Mouse (Mus musculus) retina, postnatal 1 day (tissue): ENCODE results near the gene B4galt4.

Experiments used
- DNase-seq: peaks from one replicate; pipeline ENCODE4 v3.0.0-alpha.2; 2012

The B4galt4 gene

GRCm38 (mm10) chr16:38742113-38742658, at the start of gene B4galt4:
Gene B4galt4, plus strand, starts transcription at chr16:38742264.
- peak; percentile 88 for DNase-seq

DNA sequence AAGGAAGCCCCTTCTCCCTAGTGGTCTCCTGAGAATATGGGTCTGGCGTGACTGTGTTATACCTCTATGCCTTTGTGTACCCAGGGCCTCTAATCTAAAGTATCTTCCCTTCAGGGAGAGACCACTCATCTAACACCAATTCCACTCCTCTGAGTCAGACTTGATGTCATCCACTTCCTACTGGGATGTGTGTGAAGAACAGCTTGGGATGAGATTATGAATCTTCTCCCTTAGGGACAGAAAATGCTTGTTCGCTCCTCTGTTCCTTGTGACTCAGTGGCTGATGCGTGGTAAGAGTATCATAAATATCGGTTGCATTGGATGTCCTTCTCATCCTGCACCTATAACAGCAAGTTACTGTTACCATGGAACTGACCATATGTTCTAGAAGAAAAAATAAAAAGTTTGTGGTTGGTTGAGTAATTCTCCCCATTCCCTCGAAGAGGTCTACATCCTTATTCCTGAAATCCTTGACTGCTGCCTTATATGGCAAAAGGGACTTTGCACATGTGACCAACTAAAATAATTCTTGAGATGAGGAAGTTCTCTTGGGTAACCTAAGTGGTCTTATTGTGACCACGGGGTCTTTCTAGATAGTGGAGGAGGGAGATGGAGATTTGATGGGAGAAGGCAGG, 47.0 kb upstream of the B4galt4 start:
- DNase-seq, result no peak

- DNase-seq, result no peak
These were observed 46.5 kb upstream of the B4galt4 start for GRCm38 (mm10) chr16:38695557-38695956.

DNA sequence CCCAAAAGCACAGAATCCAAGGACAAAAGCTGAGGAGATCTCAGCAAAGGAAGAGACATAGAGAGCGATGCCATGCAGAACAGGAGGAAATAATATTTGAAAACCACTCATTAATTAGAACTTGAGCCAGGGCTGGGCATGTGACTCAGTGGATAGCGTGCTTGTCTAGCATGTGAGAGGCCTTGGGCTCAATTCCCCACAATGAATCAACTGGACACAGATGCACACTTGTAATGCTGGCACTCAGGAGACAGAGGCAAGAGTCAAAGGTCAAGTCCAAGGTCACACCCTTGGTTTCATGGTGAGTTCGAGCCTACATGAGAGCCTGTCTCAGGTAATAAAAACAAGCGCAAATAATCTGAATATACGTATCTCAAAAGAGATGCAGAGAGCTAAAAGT, 44.5 kb upstream of the B4galt4 start:
- DNase-seq, result no peak

DNA sequence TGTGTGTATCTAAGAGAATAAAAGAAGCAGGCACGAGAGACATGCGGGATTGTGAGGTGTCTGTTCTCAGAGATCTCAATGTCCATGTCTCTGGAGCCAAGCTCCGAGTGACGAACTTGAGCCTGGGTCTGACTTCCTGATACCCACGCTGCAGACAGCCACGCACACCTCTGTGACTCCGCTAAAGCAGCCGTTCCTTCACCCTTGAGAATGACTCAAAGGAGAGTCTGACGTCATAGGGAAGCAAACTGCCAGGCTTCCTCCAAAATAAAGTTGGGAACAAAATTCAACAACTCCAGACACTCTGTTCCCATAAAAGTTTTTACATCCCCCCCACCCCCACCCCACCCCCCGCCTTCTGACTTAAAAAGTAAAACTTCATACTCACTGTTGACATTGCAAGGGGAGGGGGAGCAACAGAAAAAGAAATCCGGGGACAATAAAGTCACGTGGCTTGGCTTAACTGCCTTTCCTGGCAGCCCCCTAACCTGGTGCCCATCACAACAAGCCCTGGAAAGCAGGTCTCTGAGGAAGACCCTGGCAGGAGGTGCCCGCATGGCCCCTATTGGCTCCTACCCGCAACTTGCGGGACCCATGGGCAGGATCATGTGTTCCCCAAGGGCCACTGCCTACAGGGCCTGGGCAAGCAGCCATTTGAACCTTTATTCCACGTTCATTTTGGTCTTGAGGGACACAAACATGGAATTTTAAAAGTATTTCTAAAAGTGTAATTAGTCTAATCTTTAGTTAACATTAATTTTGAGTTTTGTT, 41.5 kb upstream of the B4galt4 start:
- DNase-seq, result no peak

GRCm38 (mm10) chr16:38701492-38702185, 40.4 kb upstream of the B4galt4 start:
- DNase-seq, result peak; percentile 36

GRCm38 (mm10) chr16:38702316-38702715, 39.7 kb upstream of the B4galt4 start:
- no peak for DNase-seq

DNA sequence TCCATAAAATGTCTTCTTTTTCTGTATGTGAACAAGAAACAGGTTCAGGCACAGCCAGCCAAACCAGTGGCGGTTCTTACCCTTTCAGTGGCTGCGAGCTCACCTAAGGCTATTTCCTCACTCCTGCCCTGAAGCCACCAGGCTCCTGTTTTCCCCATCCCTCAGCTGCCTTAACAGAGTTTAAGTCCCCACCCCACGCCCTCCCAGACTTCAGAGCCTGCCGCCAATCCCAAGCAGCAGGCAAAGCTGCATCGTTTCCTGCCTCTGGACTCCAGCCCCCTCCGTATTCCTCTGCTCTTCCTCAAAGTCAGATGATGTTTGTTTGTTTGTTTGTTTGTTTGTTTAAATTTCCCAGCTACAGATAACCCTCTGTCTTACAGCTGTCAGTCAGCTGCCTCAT, 38.6 kb upstream of the B4galt4 start:
- DNase-seq, result no peak

DNA sequence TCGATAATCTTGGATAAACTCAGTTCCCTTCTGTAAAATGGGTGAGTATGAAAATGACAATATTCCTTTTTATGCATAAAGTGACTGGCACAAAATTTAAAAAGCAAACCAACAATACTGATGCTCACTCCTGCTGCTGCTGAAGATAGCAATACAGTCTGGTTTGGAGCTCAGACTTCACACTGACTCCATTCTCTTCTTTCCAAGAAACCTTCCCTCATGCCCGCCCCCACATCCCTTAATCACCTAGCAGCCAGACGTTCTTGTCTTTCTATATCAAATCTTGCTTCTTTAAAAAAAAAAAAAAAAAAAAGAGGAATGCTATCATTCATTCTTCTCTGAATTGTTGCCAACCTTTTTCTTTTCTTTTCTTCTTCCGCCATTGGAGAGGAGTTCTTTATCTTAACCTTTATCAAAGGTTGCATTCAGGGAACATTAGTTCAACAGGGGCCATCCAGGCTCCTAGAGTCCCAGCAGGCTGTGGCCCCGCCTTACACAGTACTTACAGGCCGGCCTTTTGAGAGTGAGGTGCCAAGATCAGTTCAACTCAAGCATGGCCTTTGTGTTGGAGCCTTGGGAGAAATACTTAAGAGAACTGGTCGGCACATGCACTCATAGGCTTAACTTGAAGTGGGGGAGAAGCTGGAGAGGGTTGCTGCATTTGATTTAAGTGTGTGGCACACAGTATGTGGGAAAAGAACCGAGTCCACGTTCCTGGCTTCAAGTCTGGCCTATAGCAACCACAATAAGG, 36.4 kb upstream of the B4galt4 start:
- no peak for DNase-seq

GRCm38 (mm10) chr16:38706782-38707181, 35.3 kb upstream of the B4galt4 start:
- DNase-seq, result no peak

DNA sequence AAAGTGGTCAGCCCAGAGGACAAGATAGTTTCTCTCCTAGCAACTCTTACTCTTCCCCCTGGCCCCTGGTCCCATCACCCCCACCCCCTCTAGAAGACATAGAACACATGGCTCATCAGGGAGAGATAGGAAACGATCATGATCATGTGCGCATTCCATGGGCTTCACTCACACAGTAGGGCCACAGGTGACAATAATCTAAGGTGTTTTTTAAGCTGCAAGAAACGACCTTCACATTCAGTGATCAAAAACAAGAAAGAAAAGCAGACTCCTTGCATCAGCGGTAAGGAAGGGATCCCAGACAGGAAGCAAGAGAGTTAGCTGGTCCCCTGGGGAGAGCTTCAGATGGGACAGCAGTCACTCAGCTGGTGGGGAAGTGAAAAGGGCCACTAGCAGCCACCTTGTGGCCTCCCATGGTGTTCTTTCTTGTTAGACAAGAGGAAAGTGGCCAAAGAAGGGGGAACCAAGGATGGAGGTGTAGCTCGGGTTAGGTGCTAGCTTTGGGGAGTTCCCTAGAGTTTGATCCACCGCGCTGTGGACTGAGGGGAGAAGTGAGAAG, 33.0 kb upstream of the B4galt4 start:
- no peak for DNase-seq

GRCm38 (mm10) chr16:38711245-38711644, 30.8 kb upstream of the B4galt4 start:
- no peak for DNase-seq

- DNase-seq, result peak; percentile 55
These were observed 30.0 kb upstream of the B4galt4 start for GRCm38 (mm10) chr16:38712105-38712504.

DNA sequence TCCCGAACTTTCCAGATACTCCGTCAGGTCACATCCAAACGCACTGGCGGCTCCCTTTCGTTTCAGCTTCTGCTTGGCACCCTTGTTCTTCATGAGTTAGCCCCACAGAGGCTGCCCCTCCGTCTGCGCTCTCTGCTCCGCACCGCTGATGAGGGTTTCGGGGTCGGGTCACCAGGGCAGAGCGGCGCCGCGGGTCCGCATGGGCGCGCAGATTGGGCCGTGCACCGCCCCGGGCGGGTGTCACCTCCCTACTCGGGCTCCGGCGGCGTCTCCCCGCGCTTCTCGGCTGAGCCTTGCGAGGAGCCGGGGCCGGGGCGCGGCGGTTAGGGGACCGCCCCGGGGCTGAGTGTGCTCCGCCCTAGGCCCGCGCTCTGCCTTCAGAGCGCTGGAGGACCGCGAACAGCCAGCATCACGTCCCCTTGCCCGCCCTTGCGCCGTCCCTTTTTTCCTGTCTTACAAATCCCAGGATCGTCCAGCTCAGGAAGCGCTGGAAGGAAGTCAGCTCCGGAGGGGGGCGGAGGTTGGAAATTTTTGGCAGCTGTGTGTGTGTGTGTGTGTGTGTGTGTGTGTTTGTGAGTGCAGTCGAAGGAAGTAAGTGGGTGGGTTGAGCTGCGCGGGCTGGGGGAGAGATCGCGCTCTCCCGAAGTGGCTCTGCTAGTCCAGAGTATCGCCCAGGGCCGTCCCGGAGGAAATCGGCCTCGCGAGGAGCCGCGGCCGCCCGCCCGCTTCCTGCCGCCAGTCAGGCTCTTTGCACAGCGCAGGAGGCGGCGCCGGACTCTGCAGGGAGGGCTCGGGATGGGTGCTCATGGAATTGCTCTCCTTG, 29.3 kb upstream of the B4galt4 start, which contains the start of gene Arhgap31:
TSS of gene Arhgap31 (minus strand) at position 694 of the 823 bp plus-strand sequence.
- peak; percentile 83 for DNase-seq

DNA sequence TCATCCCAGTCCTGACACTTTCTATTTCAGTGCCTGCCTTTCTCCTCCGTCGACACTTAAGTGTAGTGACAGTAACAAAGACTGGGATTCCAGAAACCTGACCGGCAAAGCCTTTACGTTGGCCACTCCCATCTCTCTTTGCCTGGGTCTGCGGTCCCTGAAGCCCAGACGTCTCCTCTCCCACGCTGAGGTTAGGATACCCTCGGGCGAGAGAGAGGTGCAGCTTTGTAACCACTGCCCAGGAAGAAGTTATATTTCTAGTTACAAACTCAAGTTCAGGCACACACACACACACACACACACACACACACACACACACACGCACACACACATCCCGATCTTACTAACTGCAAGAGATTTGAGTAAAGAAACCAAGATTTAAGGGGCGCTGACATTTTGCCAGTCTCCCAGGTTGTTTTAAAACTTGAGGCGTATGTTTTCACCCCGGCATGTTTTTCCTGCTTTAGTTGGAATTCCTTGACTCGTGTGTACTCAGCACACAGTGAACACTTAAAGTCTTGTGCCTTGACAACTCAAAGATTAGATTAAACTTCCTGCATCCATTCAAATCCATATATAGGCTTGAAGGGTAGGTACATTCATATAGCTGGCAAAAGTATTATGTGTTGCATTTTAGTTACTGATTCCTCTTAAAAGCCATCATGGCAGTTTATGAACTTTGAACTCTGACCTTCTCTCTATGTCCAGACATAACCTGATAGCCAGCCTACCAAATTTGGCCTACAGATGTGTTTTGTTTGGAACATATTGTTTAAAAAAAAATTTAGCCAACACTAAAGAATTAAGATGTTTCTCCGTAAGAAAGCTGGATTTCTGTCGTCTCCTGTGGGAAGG, 28.4 kb upstream of the B4galt4 start:
- no peak for DNase-seq

GRCm38 (mm10) chr16:38714259-38714526, 27.9 kb upstream of the B4galt4 start:
- DNase-seq, result peak; percentile 23

DNA sequence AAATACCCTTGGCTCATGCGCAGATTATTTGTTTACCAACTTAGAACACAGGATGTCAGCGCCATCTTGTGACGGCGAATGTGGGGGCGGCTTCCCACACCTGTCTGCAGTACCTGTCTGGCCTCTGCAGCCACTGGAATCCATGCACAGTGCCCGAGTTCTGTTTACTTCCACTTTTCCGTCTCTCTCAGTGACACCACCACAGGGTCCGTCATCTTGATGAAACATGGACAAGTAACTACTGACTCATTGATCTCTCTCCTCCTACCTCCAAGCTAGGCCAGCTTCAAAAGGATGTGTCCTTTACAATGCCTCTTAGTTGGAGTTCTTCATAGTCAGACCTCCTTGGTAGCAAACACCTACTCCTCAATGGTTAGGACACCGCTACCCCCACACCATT, 20.7 kb upstream of the B4galt4 start:
- no peak for DNase-seq

DNA sequence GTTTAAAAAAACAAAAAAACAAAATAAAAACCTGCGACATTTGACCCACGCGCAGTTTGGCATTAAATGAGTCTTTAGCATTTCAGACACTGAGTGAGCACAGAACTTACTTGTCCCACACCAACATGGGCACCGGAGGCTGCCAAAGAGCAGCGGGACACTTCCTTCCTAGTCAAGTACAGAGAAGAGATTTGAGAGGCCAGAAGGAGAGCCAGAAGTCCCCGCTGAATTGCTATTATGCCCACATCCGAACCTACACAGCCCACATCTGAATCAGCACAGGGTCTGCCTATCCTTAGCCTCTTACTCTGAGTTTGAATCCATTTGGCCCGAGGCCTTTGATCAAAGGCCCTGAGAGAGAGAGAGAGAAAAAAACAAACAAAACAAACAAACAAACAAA, 17.8 kb upstream of the B4galt4 start:
- DNase-seq, result no peak

DNA sequence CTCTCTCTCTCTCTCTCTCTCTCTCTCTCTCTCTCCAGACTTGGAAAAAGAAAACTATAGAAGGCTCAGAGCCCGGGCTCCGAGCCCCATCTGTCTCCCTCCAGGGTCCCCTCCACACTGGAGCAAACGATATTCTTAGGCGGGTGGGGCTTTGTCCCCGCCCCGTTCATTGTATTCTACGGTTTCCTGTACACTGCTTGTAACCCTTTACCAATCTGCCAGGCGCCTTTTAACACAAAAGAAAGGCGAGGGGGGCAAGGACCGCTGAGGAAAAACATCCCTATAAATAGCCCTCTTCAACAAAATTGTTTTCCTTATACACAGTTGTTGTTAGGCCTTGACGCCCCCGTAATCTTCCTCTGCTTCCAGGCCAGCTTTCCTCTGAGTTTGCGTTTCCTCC, 17.1 kb upstream of the B4galt4 start:
- no peak for DNase-seq

DNA sequence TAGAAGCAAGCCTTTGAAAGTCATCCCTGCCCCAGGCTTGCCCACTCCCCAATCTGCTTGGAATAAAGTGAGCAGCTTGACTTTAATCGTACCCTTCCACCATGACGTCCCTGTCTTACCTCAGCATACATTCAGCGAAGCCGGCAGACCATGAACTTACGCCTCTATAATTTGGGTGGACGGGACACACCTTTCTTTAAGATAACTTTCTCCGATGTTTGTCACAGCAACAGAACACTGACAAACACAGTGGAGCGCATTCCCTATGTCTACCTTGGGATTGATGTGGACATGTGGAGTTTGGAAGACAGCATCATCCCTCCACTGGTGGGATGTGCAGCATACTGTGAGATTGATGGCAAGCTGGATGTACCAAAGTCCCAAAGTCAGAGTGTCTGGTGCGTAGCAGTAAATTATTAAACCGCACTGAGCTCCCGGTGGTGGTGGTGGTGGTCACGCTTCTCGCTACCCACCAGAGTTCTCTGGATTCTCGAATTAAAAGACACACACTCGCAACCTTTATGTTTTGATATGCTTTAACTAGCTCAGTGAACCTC, 13.4 kb upstream of the B4galt4 start:
- DNase-seq, result no peak

GRCm38 (mm10) chr16:38729139-38729538, 12.9 kb upstream of the B4galt4 start:
- DNase-seq, result no peak
